Mouse (Mus musculus) heart, postnatal 0 days (tissue): ENCODE results near the gene Stk10.

Experiments
- CTCF ChIP-seq: IDR thresholded peaks from 2 replicates; pipeline ENCODE4 v1.5.1; 2016; ENCODE audit warnings: antibody characterized with exemption, control low read depth, low read depth
- EP300 ChIP-seq: IDR thresholded peaks from 2 replicates; pipeline ENCODE4 v1.6.1; 2016; ENCODE audit warnings: antibody characterized with exemption, low read depth

- no peak for TF ChIP-seq CTCF
- no peak for TF ChIP-seq EP300
Measured at GRCm38 (mm10) chr11:32601528-32602323, 68.6 kb downstream of the Stk10 start.
